Mouse (Mus musculus): ENCODE measurements at regions not wholly inside any gene's neighbourhood (a gene's known extent, or its start where the extent isn't known, plus 50 kb on each side); places are given as distances from the start of the nearest gene placed in this dataset.

DNA sequence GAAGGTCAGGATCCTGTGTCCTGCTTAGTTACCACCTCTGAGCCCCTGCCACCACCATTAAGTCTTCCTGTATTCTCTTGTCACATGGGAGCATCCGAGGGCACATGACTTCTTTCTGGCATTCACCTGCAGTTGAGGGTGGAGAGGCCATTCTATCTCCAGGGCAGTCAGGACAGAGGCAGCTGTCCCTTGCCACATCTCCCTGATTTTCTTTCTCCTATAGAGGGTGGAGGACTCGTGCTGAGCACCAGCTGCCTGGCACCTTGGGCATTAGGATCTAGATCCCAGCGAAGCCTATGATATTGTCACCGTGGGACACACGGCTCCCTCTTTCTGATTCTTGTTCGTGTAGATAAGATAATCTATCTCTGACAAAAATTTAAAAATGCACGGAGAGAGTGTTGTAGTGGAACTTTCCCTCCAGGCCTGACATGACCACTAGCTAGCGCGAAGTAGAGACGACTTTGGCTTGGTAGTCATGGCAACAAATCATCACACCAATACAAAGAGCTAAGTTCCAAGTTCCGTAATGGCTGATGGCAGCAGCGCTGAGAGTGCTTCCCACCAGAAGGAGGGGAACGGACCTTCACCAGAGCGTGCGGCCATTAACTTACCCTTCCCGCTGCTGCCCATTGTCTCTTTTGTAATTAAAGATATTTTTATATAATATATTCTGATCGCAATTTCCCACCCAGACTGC lies 137.7 kb downstream of the Ipmk start:
- DNase-seq: no peak

DNA sequence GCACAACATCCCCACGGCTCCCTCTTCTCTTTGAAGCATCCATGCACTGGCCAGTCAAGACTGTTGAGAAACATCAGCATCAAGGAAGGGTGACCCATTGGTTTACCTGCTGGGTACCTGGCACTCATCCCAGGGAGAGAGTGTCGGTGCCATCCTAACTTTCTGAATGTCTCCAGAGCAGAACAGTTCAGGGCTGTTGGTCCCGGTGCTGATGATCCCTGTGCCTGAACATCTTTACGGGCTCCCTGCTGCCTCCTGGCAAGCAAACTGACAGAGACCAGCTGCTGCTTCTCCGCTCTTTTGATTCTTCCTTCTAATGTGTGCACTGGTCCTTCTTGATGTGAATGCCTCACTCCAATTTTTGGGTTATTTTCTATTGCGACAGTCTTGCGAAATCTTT lies 142.2 kb downstream of the Ipmk start:
- no peak for DNase-seq

GRCm38 (mm10) chr10:71502096-71502495 lies 154.5 kb downstream of the Ipmk start:
- DNase-seq: no peak

DNA sequence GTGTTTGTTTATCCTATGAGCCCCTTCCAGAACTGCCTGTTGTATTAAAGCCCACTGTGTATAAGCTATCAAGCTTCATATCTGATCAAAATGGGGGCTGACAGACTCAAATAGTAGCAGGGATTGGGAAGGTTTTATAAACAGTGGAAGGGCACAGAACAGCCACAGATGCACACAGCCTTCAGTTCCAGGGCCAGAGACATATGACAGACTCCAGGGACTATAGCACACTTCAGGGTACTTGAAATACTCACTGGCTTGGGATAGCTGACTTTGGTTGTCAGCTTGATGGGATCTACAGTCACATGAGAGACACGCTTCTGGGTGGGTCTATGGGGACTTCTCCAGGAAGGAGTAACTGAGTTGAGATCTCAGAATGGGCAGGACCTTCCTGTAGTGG lies 156.7 kb downstream of the Ipmk start:
- no peak for DNase-seq

DNA sequence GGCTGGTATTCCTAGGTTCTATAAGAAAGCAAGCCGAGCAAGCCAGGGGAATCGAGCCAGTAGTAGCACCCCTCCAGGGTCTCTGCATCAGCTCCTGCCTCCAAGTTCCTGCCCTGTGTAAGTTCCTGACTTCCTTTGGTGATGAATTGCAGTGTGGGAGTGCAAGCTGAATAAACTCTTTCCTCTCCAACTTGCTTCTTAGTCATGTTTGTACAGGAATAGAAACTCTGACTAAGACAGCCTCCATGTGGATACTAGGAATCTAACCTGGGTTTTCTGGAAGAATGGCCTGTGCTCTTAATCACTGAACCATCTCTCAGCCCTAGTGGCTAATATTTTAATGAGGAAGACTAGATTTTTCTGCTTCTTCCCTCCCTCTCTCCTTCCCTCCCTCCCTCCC lies 177.7 kb downstream of the Ipmk start:
- DNase-seq: no peak

DNA sequence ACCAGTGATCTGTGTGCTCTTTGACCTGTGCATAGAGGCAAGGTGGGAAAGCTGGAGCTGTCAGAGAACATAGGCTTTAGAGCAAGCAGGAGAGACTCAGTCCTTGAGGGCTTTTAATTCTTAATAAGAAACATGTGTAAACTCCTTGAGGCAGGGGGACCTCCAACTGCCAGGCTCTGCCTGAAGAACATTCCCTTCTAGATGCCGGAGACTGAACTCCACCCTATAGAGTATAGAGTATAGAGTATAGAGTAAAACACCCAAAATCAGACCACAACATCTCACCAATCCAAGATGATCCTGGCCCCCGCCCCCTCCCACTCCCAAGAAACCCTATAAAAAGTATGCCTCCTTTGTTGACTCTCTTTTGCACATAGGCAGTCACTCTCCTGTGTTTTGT lies 186.2 kb downstream of the Ipmk start:
- no peak for DNase-seq

DNA sequence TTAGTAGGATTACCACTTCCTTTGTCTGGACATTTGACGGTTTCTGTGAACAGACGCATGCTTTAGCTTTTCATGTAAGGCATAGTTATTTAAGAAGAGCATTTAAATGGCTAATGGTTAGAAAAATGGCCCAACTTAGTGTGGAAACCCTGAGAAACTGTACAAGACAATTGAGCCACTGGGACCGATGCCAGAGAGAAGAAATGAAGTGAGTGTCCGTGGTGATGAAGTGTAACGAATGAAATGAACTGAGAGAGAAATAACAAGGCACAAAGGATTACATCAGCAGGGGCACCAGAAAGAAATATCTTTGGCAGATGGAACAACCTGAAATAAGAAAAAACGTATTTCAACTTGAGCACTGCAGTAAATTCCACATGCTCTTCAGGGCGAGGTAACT lies 197.9 kb downstream of the Ipmk start:
- DNase-seq: peak in 1 of 2 experiments; percentile 6

DNA sequence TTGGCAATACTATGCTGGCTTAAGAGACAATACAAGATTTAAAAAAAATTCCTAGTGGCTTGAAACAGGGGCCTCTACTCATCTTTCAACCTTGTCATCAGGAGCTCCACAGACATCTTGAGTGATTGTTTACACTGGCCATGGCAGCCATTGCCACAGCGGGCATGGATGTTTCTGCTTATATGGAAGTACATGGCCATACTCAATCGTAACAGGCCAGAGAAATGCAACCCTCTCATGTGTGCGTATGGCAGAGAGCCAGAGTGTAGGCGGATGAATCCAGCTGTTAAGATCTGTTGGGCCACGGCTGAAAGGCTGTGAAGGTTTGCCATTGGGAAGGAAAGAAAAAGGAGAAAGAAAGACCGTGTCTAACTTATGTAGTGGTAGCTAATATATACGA lies 198.9 kb downstream of the Ipmk start:
- DNase-seq: peak in 1 of 2 experiments; percentile 35

GRCm38 (mm10) chr10:71583716-71584115 lies 236.2 kb downstream of the Ipmk start:
- DNase-seq: no peak

GRCm38 (mm10) chr10:71598515-71598914 lies 251.0 kb downstream of the Ipmk start:
- DNase-seq: no peak

GRCm38 (mm10) chr10:71613736-71614135 lies 266.2 kb downstream of the Ipmk start:
- no peak for DNase-seq

GRCm38 (mm10) chr10:71617156-71617555 lies 269.6 kb downstream of the Ipmk start:
- DNase-seq: no peak

DNA sequence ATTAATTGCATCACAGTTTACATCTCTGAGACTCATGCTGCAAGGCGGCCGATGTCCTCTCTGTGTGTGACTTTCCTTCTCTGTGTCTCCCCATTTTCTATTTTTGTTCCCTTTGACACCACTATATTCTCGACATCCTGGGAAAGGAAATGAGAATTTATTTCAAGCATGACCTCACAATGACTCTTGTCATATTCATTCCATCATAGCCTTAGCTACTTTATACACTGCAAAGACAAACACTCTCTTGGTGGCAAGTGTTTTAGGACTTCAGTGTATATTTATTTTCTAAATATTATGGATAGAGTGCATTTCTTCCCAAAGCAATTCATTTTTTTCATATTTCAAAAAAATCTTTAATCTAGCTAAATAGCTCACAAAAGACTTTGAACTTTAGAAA lies 298.5 kb downstream of the Ipmk start:
- DNase-seq: no peak

GRCm38 (mm10) chr10:71657525-71657924 lies 310.0 kb downstream of the Ipmk start:
- DNase-seq: no peak

DNA sequence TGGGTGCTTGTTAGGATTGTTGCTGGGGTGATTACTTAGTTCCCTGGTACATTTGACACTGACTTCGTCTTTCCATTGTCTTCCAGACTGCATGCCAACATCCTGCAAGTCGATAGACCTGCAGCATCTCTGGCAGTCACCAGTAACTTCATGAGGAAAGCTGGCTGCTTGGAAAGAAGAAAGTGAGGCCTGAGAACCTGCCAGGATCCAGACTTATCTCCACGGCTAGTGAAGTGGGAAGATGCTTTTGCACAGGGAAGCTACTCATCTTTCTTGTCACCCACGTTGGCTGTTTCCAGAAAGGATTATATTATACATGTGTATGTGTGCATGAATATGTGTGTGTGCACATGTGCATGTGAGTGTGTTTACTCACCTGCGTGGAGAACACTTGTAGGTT lies 316.0 kb downstream of the Ipmk start:
- no peak for DNase-seq

DNA sequence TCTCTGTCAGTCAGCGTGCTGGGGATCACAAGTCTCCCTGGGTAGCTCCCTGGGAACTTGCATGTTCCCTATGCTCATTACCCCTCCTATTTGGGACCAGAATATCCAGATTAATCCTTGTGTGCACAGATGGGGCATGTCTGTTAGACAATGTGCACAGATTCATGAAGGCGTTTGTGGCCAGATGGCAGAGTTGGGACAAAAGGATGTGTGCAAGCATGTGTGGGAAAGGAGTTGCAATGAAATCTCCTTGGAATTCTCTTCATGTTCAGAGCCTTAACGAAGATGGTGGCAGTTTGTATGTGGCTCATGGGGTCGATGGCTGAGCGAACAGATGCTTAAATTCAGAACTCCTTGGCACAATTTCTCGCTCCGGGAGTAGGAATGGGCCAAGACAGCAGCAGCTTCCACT lies 319.6 kb downstream of the Ipmk start:
- DNase-seq: no peak

GRCm38 (mm10) chr10:71679240-71679639 lies 331.7 kb downstream of the Ipmk start:
- DNase-seq: no peak

- DNase-seq: no peak
These were observed 365.9 kb downstream of the Ipmk start for GRCm38 (mm10) chr10:71713456-71713855.

DNA sequence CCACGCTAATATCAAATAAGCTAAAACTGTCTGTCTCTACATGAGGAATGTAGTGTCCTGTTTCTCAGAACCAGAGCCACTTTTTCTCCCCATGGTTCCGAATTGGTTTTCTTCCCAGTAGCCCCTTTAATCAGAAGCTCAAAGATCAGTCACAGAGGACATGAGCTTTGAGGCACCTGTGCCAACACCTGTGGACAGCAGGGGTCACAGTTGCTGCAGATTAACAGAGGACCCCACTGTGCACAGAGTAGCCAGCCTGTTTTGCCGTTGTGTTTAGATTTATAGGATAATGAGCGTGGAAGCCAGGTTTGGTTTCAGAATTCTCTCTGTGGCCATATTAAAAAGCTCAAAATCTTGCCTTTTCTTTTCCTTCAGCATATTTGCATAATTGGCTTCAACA lies 380.2 kb downstream of the Ipmk start:
- DNase-seq: no peak

GRCm38 (mm10) chr10:71733821-71734220 lies 386.3 kb downstream of the Ipmk start:
- no peak for DNase-seq

- DNase-seq: no peak
These were observed 386.9 kb downstream of the Ipmk start for GRCm38 (mm10) chr10:71734481-71734880.

GRCm38 (mm10) chr10:71738280-71738679 lies 390.7 kb downstream of the Ipmk start:
- DNase-seq: peak; percentile 5 to 32

DNA sequence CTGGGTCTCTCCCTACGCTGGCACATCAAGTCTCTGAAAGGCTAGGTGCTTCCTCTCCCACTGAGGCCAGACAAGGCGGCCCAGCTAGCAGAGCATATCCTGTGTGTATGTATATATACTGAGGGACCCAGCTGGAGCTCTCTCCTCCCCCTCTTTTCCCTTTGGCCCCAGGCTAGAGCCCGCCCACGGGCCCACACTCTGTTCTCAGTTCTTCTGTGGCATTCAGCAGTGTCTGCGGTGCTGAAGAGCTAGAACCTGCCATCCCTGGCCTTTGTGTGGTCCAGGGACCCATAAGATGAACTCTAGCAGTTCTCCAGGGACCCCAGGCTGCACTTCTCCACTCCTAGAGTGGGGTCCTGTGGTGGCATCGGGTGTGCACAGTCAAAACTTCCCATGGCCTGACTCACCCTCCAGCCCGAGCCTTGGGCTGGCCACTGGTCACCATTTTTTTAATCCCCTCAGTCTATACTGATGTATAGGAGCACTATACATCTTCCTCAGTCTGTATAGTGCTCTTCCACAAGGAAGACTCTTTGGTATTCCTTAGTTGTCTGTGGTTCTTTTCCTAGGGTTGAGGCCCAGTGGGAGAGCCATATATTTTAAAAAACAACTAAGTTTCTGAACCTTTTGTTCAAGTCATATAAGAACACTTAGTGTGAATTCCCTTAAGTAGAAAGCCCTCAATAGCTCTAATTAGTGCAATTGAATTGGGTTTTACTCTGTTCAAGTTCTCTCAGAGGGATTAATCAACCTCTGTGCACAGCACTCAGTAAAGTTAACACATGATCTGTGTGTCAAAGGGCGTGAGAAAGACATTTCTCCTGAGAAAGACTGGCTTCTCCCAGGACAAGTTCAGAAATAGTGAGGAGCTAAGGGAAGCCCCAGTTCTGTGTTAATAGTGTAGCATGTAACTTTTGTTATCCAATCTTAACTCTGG lies 401.3 kb downstream of the Ipmk start:
- no peak for DNase-seq

DNA sequence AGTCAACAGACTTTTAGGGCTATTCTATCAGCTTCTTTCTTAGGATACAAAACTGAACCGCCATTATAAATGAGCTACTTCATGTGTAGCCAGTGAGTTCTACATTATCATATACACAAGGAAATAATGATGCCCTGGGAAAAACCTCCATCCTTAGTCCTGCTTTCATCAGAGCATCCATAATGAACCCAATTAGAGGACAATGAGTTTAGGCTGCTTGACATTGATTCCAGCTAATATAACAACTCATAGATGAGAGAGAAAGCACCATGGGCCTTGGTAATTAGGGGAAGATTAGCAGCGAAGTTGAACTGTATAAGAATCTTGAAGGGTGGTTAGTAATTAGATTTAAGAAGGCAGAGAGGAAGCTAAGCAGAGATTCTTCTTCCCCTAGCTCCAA lies 405.7 kb downstream of the Ipmk start:
- DNase-seq: no peak
